9 mouse cellular contexts compared by ENCODE assay signal in genomic region chr17:5402069-5402468, GRCm38 (mm10). TPM values are rescaled to one million over a fixed set of nuclear protein-coding genes. Genes with fewer than 3 reads are reported as not detected.
DNase-seq lines count a peak whose midpoint lies in the region; ATAC-seq and TF ChIP-seq lines count a peak whose summit lies in the region.
"Had no signal": no experiment of that assay in that cellular context is flagged by ENCODE, and none has a peak within 500 bp of the region (broad histone marks: within the 10 kb centered on the region; RNA-seq: fewer than 3 reads in every experiment).

No protein-coding gene starts in this region.

- no peak overlapping the region for H3K27ac ChIP-seq in ES-Bruce4 (ENCODE audit: insufficient read depth, low read length)
- H3K27ac ChIP-seq in embryonic facial prominence, embryonic 14.5 days (replicated peaks; ENCODE audit: low read depth, low read length) = no peak overlapping the region
- no peak overlapping the region for H3K27ac ChIP-seq in heart, embryonic 13.5 days (replicated peaks)
- H3K27ac ChIP-seq in kidney, embryonic 16.5 days (ENCODE audit: low read length) = no peak overlapping the region
- H3K27ac ChIP-seq in lung, embryonic 14.5 days (ENCODE audit: low read depth) = no peak overlapping the region
- H3K27ac ChIP-seq: macrophage had no signal

- 0 out of 2 replicates have a peak, but pooled peaks have one; percentile 58 for ATAC-seq in embryonic facial prominence, embryonic 14.5 days (ENCODE audit: low read depth)
- ATAC-seq in heart, embryonic 13.5 days (ENCODE audit: extremely low read depth, insufficient number of reproducible peaks, low FRiP score, low TSS enrichment) = no peak
- ATAC-seq in kidney, embryonic 16.5 days (ENCODE audit: low FRiP score, low TSS enrichment) = peak; percentile 64; the same call in 1 of the 2 replicates
- peak; percentile 66 for ATAC-seq in lung, embryonic 14.5 days (ENCODE audit: insufficient read depth)

- peak overlapping the region; percentile 32 for H3K4me2 ChIP-seq in embryonic facial prominence, embryonic 14.5 days (ENCODE audit: low read depth, low read length)
- H3K4me2 ChIP-seq in heart, embryonic 13.5 days = peak overlapping the region; percentile 59
- peak overlapping the region; percentile 34; the same call in 1 of the 2 replicates for H3K4me2 ChIP-seq in kidney, embryonic 16.5 days (replicated peaks; ENCODE audit: low read depth, low read length)
- H3K4me2 ChIP-seq in lung, embryonic 14.5 days = 0 out of 2 replicates have a peak overlapping the region, but pooled peaks have one; percentile 27

- peak; percentile 84 for TF ChIP-seq CTCF in ES-Bruce4 (IDR thresholded peaks at IDR 0.05; ENCODE audit: low read depth, low read length)
- peak; percentile 86 for TF ChIP-seq CTCF in lung, embryonic 14.5 days (IDR thresholded peaks at IDR 0.05; ENCODE audit: low read depth)

- H3K9me3 ChIP-seq in ES-Bruce4 (replicated peaks; ENCODE audit: control insufficient read depth, insufficient read depth, low read length, poor library complexity, severe bottlenecking) = no peaks in the 10 kb centered on the region
- no peaks in the 10 kb centered on the region for H3K9me3 ChIP-seq in embryonic facial prominence, embryonic 14.5 days (ENCODE audit: control insufficient read depth, low read length)
- H3K9me3 ChIP-seq in heart, embryonic 13.5 days = no peaks in the 10 kb centered on the region
- no peaks in the 10 kb centered on the region for H3K9me3 ChIP-seq in kidney, embryonic 16.5 days (ENCODE audit: low read length)
- no peaks in the 10 kb centered on the region for H3K9me3 ChIP-seq in lung, embryonic 14.5 days (ENCODE audit: low read depth, low read length)

- 2% methylated on average over 7 of the region's 9 CpGs for WGBS in embryonic facial prominence, embryonic 14.5 days
- WGBS in heart, embryonic 13.5 days = 5% methylated on average over 9 of the region's 9 CpGs
- 6% methylated on average over 9 of the region's 9 CpGs for WGBS in kidney, embryonic 16.5 days
- 4% methylated on average over 9 of the region's 9 CpGs for WGBS in lung, embryonic 14.5 days

- TF ChIP-seq POLR2A in ES-Bruce4 (IDR thresholded peaks at IDR 0.05; ENCODE audit: insufficient read depth, low read length) = no peak

- H3K36me3 ChIP-seq in ES-Bruce4 (ENCODE audit: control insufficient read depth, insufficient read depth, low read length, poor library complexity, severe bottlenecking) = no peaks in the 10 kb centered on the region
- no peaks in the 10 kb centered on the region for H3K36me3 ChIP-seq in embryonic facial prominence, embryonic 14.5 days (ENCODE audit: control insufficient read depth, insufficient read depth, low read length)
- H3K36me3 ChIP-seq in heart, embryonic 13.5 days = no peaks in the 10 kb centered on the region
- no peaks in the 10 kb centered on the region for H3K36me3 ChIP-seq in kidney, embryonic 16.5 days (ENCODE audit: insufficient read depth, low read length)
- H3K36me3 ChIP-seq in lung, embryonic 14.5 days (ENCODE audit: insufficient read depth) = no peaks in the 10 kb centered on the region

- H3K9ac ChIP-seq in ES-Bruce4 (ENCODE audit: low read depth, poor library complexity, severe bottlenecking) = no peak overlapping the region
- H3K9ac ChIP-seq in embryonic facial prominence, embryonic 14.5 days (ENCODE audit: low read depth, low read length) = no peak overlapping the region
- H3K9ac ChIP-seq in heart, embryonic 13.5 days = 0 out of 2 replicates have a peak overlapping the region, but pooled peaks have one; percentile 44
- H3K9ac ChIP-seq in kidney, embryonic 16.5 days (replicated peaks; ENCODE audit: low read length) = no peak overlapping the region
- no peak overlapping the region for H3K9ac ChIP-seq in lung, embryonic 14.5 days

- H3K4me1 ChIP-seq in ES-Bruce4 (ENCODE audit: control insufficient read depth, insufficient read depth, low read length) = peaks cover 6% of the 10 kb centered on the region
- peaks cover 5% of the 10 kb centered on the region for H3K4me1 ChIP-seq in embryonic facial prominence, embryonic 14.5 days (ENCODE audit: control insufficient read depth, insufficient read depth, low read length)
- H3K4me1 ChIP-seq in heart, embryonic 13.5 days = peaks cover 33% of the 10 kb centered on the region
- peaks cover 29% of the 10 kb centered on the region for H3K4me1 ChIP-seq in kidney, embryonic 16.5 days (ENCODE audit: insufficient read depth, low read length)
- no peaks in the 10 kb centered on the region; the same call in 1 of the 2 replicates for H3K4me1 ChIP-seq in lung, embryonic 14.5 days (ENCODE audit: insufficient read depth)

- no peaks in the 10 kb centered on the region for H3K27me3 ChIP-seq in ES-Bruce4 (ENCODE audit: control insufficient read depth, insufficient read depth, low read length, poor library complexity, severe bottlenecking)
- no peaks in the 10 kb centered on the region for H3K27me3 ChIP-seq in embryonic facial prominence, embryonic 14.5 days (replicated peaks; ENCODE audit: control insufficient read depth, insufficient read depth, low read length)
- H3K27me3 ChIP-seq in heart, embryonic 13.5 days (replicated peaks) = peaks cover 44% of the 10 kb centered on the region
- no peaks in the 10 kb centered on the region; the same call in 1 of the 2 replicates for H3K27me3 ChIP-seq in kidney, embryonic 16.5 days (ENCODE audit: insufficient read depth, low read length)
- peaks cover 11% of the 10 kb centered on the region for H3K27me3 ChIP-seq in lung, embryonic 14.5 days (ENCODE audit: insufficient read depth, low read length)

- DNase-seq in adrenal gland, postnatal 36 days = peak; percentile 75 to 86
- DNase-seq in embryonic facial prominence, embryonic 14.5 days (ENCODE audit: low spot score) = peak; percentile 56
- peak; percentile 82 for DNase-seq in lung, embryonic 14.5 days
- DNase-seq in ovary, adult 18-20 months (ENCODE audit: low spot score) = peak; percentile 23
- peak; percentile 80 for DNase-seq in thymus, postnatal 14 days

- TF ChIP-seq EP300 in ES-Bruce4 (IDR thresholded peaks at IDR 0.05; ENCODE audit: insufficient read depth, low read depth, low read length) = no peak

- no peak overlapping the region for H3K4me3 ChIP-seq in ES-Bruce4 (ENCODE audit: low read depth, low read length)
- H3K4me3 ChIP-seq in embryonic facial prominence, embryonic 14.5 days (ENCODE audit: low read depth, low read length) = no peak overlapping the region
- peak overlapping the region; percentile 15; the same call in 1 of the 2 replicates for H3K4me3 ChIP-seq in heart, embryonic 13.5 days
- no peak overlapping the region; the same call in 1 of the 2 replicates for H3K4me3 ChIP-seq in kidney, embryonic 16.5 days (ENCODE audit: low read length)
- H3K4me3 ChIP-seq in lung, embryonic 14.5 days (ENCODE audit: low read depth, low read length) = no peak overlapping the region

RNA-seq across cellular contexts. Expression of gene Ldhal6b, which starts 16.5 kb away (rescaled TPM):
- 1.1 and 1.3 TPM in 2 replicates for polyA plus RNA-seq in ES-Bruce4 (2011; ENCODE audit: insufficient read depth, insufficient read length, low read depth, missing spikeins)
- under 1 TPM; 0.82 to 0.89 TPM for total RNA-seq in adrenal gland, postnatal 36 days (2021)
- 0.15 TPM in 1 of 2 replicates, not detected in the other for polyA plus RNA-seq in embryonic facial prominence, embryonic 14.5 days (2014; fragmentation: Nextera tagmentation; extraction: Ambion mirVana)
- polyA plus RNA-seq in heart, embryonic 13.5 days (2015; fragmentation: Nextera tagmentation; extraction: Ambion mirVana) = not detected in 2 replicates
- not detected in 2 replicates for polyA plus RNA-seq in kidney, embryonic 16.5 days (2015; fragmentation: Nextera tagmentation; extraction: Ambion mirVana)
- polyA plus RNA-seq in lung, embryonic 14.5 days (2014; fragmentation: Nextera tagmentation; extraction: Ambion mirVana) = not detected in 2 replicates

RNA-seq across cellular contexts. Expression of gene Tmem242, which starts 38.0 kb away (rescaled TPM):
- polyA plus RNA-seq in ES-Bruce4 (2011; ENCODE audit: insufficient read depth, insufficient read length, low read depth, missing spikeins) = 51.5 and 60.8 TPM in 2 replicates
- 100 to 1,000 TPM; 116 to 122 TPM for total RNA-seq in adrenal gland, postnatal 36 days (2021)
- polyA plus RNA-seq in embryonic facial prominence, embryonic 14.5 days (2014; fragmentation: Nextera tagmentation; extraction: Ambion mirVana) = 116 and 122 TPM in 2 replicates
- polyA plus RNA-seq in heart, embryonic 13.5 days (2015; fragmentation: Nextera tagmentation; extraction: Ambion mirVana) = 117 and 122 TPM in 2 replicates
- 140 and 141 TPM in 2 replicates for polyA plus RNA-seq in kidney, embryonic 16.5 days (2015; fragmentation: Nextera tagmentation; extraction: Ambion mirVana)
- 127 and 130 TPM in 2 replicates for polyA plus RNA-seq in lung, embryonic 14.5 days (2014; fragmentation: Nextera tagmentation; extraction: Ambion mirVana)

Comparison
In these comparisons a context has a peak if more than half of its experiments do, and no peak if none do; other contexts are left out.
1. DNase-seq: peak in every context shown above with its lines; median percentile 82 in lung, embryonic 14.5 days; 80 in adrenal gland, postnatal 36 days; 80 in thymus, postnatal 14 days; 56 in embryonic facial prominence, embryonic 14.5 days; 23 in ovary, adult 18-20 months.